Mouse (Mus musculus): ENCODE measurements around the gene Cbx3. TPM values are rescaled to one million over a fixed set of nuclear protein-coding genes. Genes with fewer than 3 reads are reported as not detected.

Gene Cbx3
- polyA plus RNA-seq (2016; fragmentation: Nextera tagmentation; extraction: Ambion mirVana), result 719 and 759 TPM in 2 replicates

DNA sequence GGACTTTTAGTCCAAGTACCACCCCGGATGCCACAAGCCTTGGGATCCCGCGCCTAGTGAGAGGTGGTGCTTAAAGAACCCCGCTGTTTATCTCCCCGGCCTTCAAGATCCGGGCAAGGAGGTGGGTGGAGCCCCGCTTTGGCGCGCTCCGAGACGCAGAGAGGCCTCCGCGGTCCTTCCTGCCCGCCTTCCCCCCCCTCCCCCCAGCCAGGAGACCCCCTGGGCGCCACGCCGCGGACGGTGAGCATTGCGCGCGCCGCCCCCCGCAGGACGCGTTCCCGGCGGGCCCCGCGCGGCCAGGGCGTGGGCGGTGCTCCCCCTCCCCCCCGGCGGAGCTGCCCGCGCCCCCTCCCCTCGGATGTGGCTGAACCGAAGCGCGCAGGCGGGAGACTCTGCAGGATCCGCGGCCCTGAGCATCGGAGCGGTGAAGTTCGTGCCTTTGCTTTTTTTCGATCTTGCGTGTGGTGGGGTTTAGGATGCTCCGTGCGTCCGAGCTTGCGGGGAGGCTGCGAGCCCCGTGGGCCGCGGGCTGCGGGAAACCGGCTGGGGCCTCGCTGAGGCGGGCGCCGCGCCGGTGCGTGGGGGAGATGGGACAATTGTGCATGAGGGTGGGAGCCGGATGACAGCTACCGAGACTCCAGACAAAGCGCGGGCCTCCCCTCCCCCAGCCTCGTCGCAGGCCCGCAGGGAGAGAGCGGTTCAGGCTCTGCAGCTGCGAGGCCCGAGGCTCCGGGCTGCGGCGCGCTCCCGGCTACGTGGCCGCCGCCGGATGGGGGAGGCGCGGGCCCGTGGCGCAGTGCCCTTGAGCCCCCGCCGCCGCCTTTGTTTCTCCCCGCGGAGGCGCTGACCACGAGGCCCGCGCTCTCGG, at the start of gene Cbx3:
Gene Cbx3 (plus strand): TSS at position 50 of the 868 bp plus-strand sequence.
- peak within 1 kb of the TSS; percentile 100 for H3K9ac ChIP-seq
- peak within 1 kb of the TSS; percentile 54 for H3K4me2 ChIP-seq
- H3K27me3 ChIP-seq, result no peaks in the 10 kb centered on the region
- H3K4me3 ChIP-seq (replicated peaks), result peak within 1 kb of the TSS; percentile 91
- H3K4me1 ChIP-seq, result peaks cover 45% of the 10 kb centered on the region
- H3K36me3 ChIP-seq (replicated peaks), result peaks cover 47% of the 10 kb centered on the region
- under 1% methylated on average over 93 of the region's 99 CpGs for WGBS
- H3K9me3 ChIP-seq, result no peaks in the 10 kb centered on the region
- peak within 1 kb of the TSS; percentile 100 for H3K27ac ChIP-seq
- peak; percentile 79 for ATAC-seq (ENCODE audit: low FRiP score)

DNA sequence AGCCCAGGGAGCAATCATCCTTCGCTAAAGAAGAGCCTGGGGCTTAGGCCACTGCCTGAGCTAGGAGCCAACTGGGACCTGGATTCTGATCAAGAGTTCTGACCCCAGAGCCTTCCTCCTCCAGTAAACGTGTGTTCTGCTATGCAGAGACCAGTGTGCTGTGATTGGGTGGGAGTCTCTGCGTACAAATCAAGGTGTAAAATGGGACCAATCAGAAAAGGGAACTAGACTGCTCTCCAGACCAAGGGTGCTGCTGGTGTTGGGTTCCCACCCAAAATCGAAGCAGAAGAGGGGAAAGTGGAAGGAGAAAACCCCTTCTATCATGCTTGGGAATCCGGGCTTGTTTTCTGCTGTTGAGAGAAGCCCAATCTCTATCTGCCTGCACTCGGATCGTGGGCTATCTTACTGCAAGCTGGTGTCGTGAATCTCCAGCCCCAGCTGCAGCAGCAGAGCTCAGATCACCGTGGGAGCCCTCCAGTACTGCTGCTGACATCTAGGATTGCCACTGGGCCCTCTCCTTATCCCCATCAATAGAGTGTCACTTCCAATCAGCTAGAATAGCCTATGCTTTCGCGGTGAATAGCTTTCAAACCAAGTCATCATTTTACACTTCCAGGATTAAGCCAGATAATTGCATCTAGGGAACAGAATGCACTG, 46.6 kb upstream of the Cbx3 start:
- Histone ChIP-seq H3K9ac (no peak overlapping the region), H3K4me1 (0 out of 2 replicates have a peak, but pooled peaks cover 3% of the 10 kb centered on the region), H3K27me3 (no peaks in the 10 kb centered on the region; the same call in 1 of the 2 replicates), H3K4me3 (replicated peaks) (no peak overlapping the region), H3K36me3 (replicated peaks) (no peaks in the 10 kb centered on the region), H3K4me2 (no peak overlapping the region), H3K27ac (no peak overlapping the region), H3K9me3 (no peaks in the 10 kb centered on the region)
- WGBS, result 58% methylated on average over 11 of the region's 11 CpGs
- no peak for ATAC-seq (ENCODE audit: low FRiP score)

DNA sequence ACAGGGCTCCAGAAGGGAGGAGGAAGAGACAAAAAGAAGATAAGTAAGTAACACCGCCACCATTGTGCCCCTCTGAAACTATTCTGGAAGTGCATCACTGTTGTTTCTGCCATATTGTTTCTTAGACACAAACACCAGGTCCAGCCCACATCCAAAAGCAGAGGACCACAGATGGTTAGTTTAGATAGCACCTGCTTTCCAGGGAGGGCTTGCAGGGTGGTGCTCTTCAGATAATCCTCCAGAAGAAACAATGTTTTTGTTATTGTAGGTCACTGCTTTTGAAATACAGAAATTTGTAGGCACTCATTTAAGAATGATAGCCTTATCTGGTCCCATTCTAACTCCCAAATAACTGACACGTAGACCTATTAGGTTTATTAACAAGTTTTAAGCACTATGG, 45.6 kb upstream of the Cbx3 start:
- ATAC-seq (ENCODE audit: low FRiP score), result no peak
- Histone ChIP-seq H3K9me3 (no peaks in the 10 kb centered on the region), H3K4me2 (no peak overlapping the region), H3K27ac (no peak overlapping the region), H3K9ac (no peak overlapping the region), H3K4me3 (replicated peaks) (no peak overlapping the region), H3K4me1 (0 out of 2 replicates have a peak, but pooled peaks cover 3% of the 10 kb centered on the region), H3K27me3 (no peaks in the 10 kb centered on the region; the same call in 1 of the 2 replicates), H3K36me3 (replicated peaks) (no peaks in the 10 kb centered on the region)
- WGBS, result 89% methylated on average over 2 of the region's 2 CpGs

DNA sequence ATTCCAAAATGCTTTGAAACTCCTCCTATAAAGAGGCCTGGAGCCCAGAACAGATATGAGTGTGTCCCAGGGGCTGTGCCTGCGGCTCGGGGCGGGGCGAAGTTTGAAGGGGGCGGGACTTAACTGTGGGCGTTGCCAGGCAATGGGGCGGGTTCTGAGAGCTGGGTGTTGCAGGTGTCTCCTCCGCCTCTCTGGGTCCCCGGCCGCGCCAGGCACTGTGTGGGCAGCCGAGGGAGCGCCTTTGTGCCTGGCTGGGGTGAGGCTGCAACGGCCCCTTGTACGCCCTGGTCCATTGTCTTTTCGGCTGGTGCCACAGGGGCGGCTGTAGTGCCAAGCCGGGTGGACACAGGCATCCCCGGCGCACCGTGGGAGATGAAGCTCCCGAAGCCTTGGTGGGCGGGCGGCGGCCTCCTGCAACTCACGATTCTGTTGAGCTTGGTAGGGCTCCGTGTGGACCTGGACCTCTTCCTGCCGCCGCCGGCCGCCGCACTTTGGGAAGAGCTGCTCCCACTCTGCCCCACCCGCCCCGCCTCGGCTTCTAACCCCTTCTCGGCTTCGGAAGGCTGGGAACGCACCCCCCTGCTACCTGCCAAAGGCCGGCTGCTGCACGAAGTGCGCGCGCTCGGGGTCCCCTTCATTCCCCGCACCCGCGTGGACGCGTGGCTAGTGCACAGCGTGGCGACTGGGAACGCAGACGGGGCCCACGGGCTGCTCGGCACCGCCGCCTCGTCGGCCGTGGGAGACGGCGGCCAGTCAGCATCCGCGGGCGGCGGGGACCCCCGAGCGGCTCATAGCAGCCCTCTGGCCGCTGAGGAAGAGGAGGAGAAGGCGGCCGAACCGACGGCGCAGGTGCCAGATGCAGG, 37.4 kb upstream of the Cbx3 start, which contains the start of gene Nfe2l3:
Gene Nfe2l3 (plus strand): TSS at position 136 of the 863 bp plus-strand sequence.
- Histone ChIP-seq H3K27ac (no peak within 1 kb of the TSS), H3K27me3 (peaks cover 51% of the 10 kb centered on the region), H3K36me3 (replicated peaks) (no peaks in the 10 kb centered on the region), H3K4me1 (peaks cover 21% of the 10 kb centered on the region), H3K9me3 (no peaks in the 10 kb centered on the region), H3K4me3 (replicated peaks) (peak within 1 kb of the TSS; percentile 61), H3K4me2 (peak within 1 kb of the TSS; percentile 94), H3K9ac (peak within 1 kb of the TSS; percentile 71)
- ATAC-seq (ENCODE audit: low FRiP score), result peak; percentile 87
- WGBS, result under 1% methylated on average over 68 of the region's 74 CpGs

DNA sequence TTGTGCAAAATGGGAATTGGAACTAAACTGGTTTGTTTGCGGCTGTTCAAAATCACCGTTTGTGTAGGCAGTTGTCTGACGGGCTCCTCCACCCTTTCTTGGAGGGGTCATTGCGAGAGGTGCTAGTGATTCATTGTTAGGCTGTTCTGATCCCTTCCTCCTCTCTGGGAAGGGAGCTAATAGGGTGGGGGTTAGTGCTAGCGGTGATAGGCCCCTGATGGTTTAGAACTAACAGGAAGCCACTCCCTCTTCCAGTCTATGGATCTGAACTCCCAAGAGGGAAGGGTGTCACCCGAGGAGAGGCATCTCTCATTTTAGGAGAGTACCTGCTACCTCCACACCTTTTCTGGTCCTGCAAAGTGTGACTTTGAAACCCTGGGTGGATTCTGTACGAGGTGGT, 35.9 kb upstream of the Cbx3 start:
- ATAC-seq (ENCODE audit: low FRiP score), result no peak
- Histone ChIP-seq H3K9me3 (no peaks in the 10 kb centered on the region), H3K4me3 (replicated peaks) (0 out of 2 replicates have a peak overlapping the region, but pooled peaks have one; percentile 61), H3K4me1 (peaks cover 21% of the 10 kb centered on the region), H3K36me3 (replicated peaks) (no peaks in the 10 kb centered on the region), H3K9ac (no peak overlapping the region), H3K27ac (no peak overlapping the region), H3K4me2 (peak overlapping the region; percentile 94; the same call in 1 of the 2 replicates), H3K27me3 (peaks cover 51% of the 10 kb centered on the region)
- 40% methylated on average over 7 of the region's 7 CpGs for WGBS

DNA sequence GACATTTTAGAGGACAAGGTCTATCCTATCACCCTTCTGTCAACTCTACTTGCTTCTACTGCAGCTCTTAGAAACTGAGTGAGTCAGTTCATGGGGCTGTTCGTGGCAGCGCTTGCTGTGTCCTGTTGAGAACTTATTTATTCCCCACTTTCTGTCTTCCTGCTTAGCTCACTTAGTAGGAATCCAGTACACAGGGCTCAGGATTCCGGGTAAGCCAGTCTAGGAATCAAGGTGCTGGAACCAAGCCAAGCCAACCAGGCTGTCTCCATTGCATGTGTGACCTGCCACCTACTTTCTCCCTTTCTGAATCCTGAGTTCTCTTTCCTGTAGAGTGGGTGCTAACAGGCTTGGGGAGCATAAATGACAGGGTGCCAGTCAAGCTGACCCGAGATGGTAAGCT, 32.5 kb upstream of the Cbx3 start:
- H3K9me3 ChIP-seq, result no peaks in the 10 kb centered on the region
- WGBS, result 83% methylated on average over 4 of the region's 4 CpGs
- H3K27ac ChIP-seq, result no peak overlapping the region
- peaks cover 14% of the 10 kb centered on the region for H3K4me1 ChIP-seq
- peaks cover 28% of the 10 kb centered on the region for H3K27me3 ChIP-seq
- no peak overlapping the region for H3K9ac ChIP-seq
- H3K4me2 ChIP-seq, result no peak overlapping the region
- ATAC-seq (ENCODE audit: low FRiP score), result no peak
- H3K4me3 ChIP-seq (replicated peaks), result no peak overlapping the region
- H3K36me3 ChIP-seq (replicated peaks), result no peaks in the 10 kb centered on the region

DNA sequence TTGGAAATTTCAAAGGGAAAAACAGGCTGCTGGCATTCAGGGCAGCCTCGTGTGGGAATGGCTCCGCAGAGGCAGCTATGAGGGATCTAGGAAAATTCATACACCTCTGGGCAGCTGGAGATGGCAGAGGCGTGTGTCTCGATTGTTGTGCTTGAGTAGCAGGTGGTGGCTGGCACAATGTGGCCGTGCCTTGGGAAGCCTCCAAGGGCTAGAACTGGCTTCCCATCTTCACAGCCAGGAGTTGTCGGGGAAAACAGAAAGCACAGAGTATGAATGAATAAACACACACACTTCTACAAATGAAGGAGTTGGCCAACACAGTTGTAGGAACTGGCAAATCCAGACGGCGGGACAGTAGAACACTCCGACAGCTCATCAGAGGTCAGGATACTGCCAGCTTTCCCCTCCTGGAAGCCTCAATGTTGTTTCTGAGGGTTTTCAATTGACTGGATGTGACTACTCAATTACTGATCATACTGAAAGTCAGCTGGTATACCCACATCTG, 31.3 kb upstream of the Cbx3 start:
- H3K4me1 ChIP-seq, result peaks cover 2% of the 10 kb centered on the region; the same call in 1 of the 2 replicates
- WGBS, result 87% methylated on average over 9 of the region's 9 CpGs

DNA sequence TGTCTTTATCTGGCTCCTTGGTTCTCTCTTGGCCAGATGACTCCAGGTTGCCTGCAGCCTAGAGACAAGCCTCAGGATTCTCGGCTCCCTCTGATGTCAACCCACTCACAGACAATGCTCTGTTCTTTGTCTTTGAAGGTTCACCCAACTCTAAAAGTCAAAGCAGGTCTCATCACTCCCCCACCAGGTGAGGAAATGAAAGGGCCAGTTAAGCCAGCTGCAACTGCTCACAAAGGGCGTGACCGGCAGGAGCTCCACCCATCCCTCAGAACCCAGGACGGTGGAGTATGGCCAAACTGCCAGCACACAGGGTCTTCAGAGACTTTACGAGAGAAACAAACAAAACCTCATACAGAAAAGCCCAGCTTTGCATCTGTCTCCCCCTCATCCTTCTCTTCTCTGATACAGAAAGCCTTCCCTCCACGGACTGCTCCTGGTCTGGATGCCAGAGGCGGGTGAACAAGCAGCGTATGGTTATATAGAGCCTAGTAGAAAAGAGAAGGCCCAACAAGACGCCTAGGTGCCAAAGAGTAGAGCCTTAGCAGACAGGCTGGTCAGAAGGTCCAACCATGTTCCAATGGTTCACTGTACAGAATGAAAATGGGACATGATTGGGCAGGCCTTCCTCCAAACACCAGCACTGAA, 27.8 kb upstream of the Cbx3 start:
- Histone ChIP-seq H3K4me1 (no peaks in the 10 kb centered on the region), H3K4me3 (replicated peaks) (no peak overlapping the region), H3K4me2 (no peak overlapping the region), H3K9me3 (no peaks in the 10 kb centered on the region), H3K27me3 (no peaks in the 10 kb centered on the region), H3K27ac (no peak overlapping the region), H3K9ac (no peak overlapping the region), H3K36me3 (replicated peaks) (no peaks in the 10 kb centered on the region)
- WGBS, result 63% methylated on average over 9 of the region's 9 CpGs
- ATAC-seq (ENCODE audit: low FRiP score), result no peak

More for the DNA sequence above, 31.3 kb upstream of the Cbx3 start:
- Histone ChIP-seq H3K9ac (no peak overlapping the region), H3K36me3 (replicated peaks) (no peaks in the 10 kb centered on the region), H3K9me3 (no peaks in the 10 kb centered on the region), H3K4me2 (no peak overlapping the region), H3K27me3 (peaks cover 15% of the 10 kb centered on the region), H3K27ac (no peak overlapping the region), H3K4me3 (replicated peaks) (no peak overlapping the region)
- ATAC-seq (ENCODE audit: low FRiP score), result no peak

DNA sequence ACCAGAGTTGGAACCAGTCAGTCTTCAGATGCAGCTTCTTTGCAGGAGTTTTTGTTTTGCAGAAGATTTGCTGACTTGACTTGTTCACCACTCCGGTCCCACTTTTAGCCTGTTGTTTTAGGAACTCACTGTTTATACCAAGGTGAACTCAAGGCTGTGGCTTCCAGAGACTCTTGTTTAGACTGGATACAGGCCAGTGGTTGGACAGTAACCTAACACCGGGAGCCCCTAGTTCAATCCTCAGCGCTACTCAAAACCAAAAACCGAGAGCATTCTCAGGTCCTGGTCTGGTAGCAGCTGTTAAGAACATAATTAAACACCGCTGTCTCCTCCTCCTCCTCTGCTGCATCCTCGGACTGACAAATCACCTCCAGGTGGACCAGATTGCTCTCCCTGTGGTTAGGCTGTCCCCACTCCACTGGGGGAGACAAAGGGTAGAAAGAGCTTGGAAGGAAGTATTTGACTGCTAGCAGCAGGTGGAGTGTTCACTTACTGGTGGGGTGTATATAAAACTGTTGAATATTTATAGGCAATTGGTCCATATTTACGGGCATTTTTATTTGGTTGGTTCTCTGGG, 17.1 kb upstream of the Cbx3 start:
- Histone ChIP-seq H3K9me3 (no peaks in the 10 kb centered on the region), H3K36me3 (replicated peaks) (peaks cover 6% of the 10 kb centered on the region), H3K27ac (no peak overlapping the region), H3K9ac (no peak overlapping the region), H3K4me2 (no peak overlapping the region), H3K27me3 (no peaks in the 10 kb centered on the region), H3K4me1 (no peaks in the 10 kb centered on the region), H3K4me3 (replicated peaks) (no peak overlapping the region)
- 76% methylated on average over 7 of the region's 7 CpGs for WGBS
- no peak for ATAC-seq (ENCODE audit: low FRiP score)

DNA sequence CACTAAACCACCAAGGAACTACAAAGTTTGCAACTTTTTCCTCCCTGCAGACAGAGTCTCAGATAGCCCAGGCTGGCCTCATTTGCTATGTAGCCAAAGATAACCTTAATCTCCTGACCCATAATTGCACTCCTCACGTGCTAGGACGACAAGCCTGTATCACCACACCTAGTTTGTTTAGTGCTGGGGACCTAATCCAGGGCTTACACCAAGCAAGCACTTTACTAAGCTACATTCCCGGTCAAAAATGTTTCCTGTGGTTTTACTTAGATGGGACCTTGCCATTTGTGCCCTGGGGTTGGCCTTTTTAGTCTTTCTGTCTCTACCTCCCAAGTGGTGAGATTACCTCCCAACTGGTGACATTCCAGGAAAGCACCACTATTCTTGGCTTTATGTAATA, 15.2 kb upstream of the Cbx3 start:
- no peaks in the 10 kb centered on the region for H3K27me3 ChIP-seq
- no peaks in the 10 kb centered on the region for H3K4me1 ChIP-seq
- no peak for ATAC-seq (ENCODE audit: low FRiP score)
- no peak overlapping the region for H3K27ac ChIP-seq
- H3K9ac ChIP-seq, result no peak overlapping the region
- no peak overlapping the region for H3K4me3 ChIP-seq (replicated peaks)
- H3K36me3 ChIP-seq (replicated peaks), result peaks cover 23% of the 10 kb centered on the region
- no peak overlapping the region for H3K4me2 ChIP-seq
- 73% methylated on average over 3 of the region's 3 CpGs for WGBS
- H3K9me3 ChIP-seq, result no peaks in the 10 kb centered on the region

DNA sequence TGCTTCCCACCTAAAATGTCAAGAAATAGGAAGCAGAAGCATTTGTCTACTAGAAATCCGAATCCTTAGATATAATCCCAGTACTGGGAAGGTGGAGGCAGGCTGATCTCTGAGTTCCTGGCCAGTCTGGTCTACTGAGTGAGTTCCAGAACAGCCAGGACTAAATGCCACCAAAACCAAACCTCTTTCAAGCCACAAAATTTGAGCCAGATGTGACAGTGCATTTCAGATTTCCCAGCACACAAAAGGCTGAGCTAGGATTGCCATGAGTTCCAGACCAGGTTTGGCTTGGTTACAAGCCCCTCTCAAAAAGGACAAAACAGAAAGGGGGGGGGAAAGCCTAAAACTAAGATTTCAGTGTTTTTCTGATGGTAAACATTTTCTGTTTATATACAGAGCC, 14.0 kb upstream of the Cbx3 start:
- Histone ChIP-seq H3K9me3 (no peaks in the 10 kb centered on the region), H3K4me2 (no peak overlapping the region), H3K27me3 (no peaks in the 10 kb centered on the region), H3K4me3 (replicated peaks) (no peak overlapping the region), H3K36me3 (replicated peaks) (peaks cover 32% of the 10 kb centered on the region), H3K27ac (no peak overlapping the region), H3K9ac (no peak overlapping the region), H3K4me1 (no peaks in the 10 kb centered on the region)
- WGBS, result 90% methylated on average over 1 of the region's 1 CpGs
- no peak for ATAC-seq (ENCODE audit: low FRiP score)

All from forebrain, embryonic 12.5 days (tissue).